Mouse (Mus musculus): ENCODE data around the gene Blnk. TPM values are rescaled to one million over a fixed set of nuclear protein-coding genes. Genes with fewer than 3 reads are reported as not detected.

Gene Blnk
- total and polyA plus RNA-seq, 2 experiments from 2014 or later, result 0.26 TPM; not detected in 1

GRCm38 (mm10) chr19:40935376-40935775, 59.0 kb downstream of the Blnk start:
- WGBS, result 49% methylated on average over 8 of the region's 8 CpGs
- Histone ChIP-seq H3K36me3 (replicated peaks; ENCODE audit: control insufficient read depth, insufficient read depth, low read length) (no peaks in the 10 kb centered on the region), H3K9me3 (replicated peaks; ENCODE audit: control insufficient read depth, low read length) (no peaks in the 10 kb centered on the region), H3K27ac (ENCODE audit: low read depth) (no peak overlapping the region), H3K4me3 (ENCODE audit: low read depth, low read length) (no peak overlapping the region), H3K4me1 (ENCODE audit: control insufficient read depth, insufficient read depth) (no peaks in the 10 kb centered on the region), H3K4me2 (ENCODE audit: low read depth, low read length) (no peak overlapping the region), H3K27me3 (ENCODE audit: control insufficient read depth, insufficient read depth, low read length) (no peaks in the 10 kb centered on the region), H3K9ac (replicated peaks; ENCODE audit: low read depth, low read length) (no peak overlapping the region)
- DNase-seq (ENCODE audit: low spot score) (no peak), ATAC-seq (ENCODE audit: insufficient read depth, low read depth) (no peak)
- TF ChIP-seq EP300 (IDR thresholded peaks at IDR 0.05; ENCODE audit: low read depth), result no peak
- TF ChIP-seq CTCF (IDR thresholded peaks at IDR 0.05; ENCODE audit: low read depth), result no peak

- H3K4me2 ChIP-seq (ENCODE audit: low read depth, low read length), result no peak overlapping the region
- no peaks in the 10 kb centered on the region for H3K27me3 ChIP-seq (ENCODE audit: control insufficient read depth, insufficient read depth, low read length)
- no peak overlapping the region for H3K27ac ChIP-seq (ENCODE audit: low read depth)
- no peak for TF ChIP-seq CTCF (IDR thresholded peaks at IDR 0.05; ENCODE audit: low read depth)
- no peak for TF ChIP-seq EP300 (IDR thresholded peaks at IDR 0.05; ENCODE audit: low read depth)
- no peak for ATAC-seq (ENCODE audit: insufficient read depth, low read depth)
- H3K9ac ChIP-seq (replicated peaks; ENCODE audit: low read depth, low read length), result no peak overlapping the region
- H3K4me1 ChIP-seq (ENCODE audit: control insufficient read depth, insufficient read depth), result no peaks in the 10 kb centered on the region
- H3K4me3 ChIP-seq (ENCODE audit: low read depth, low read length), result no peak overlapping the region
- DNase-seq (ENCODE audit: low spot score), result no peak
- no peaks in the 10 kb centered on the region for H3K36me3 ChIP-seq (replicated peaks; ENCODE audit: control insufficient read depth, insufficient read depth, low read length)
- H3K9me3 ChIP-seq (replicated peaks; ENCODE audit: control insufficient read depth, low read length), result no peaks in the 10 kb centered on the region
- WGBS, result 59% methylated on average over 9 of the region's 9 CpGs
These were observed 62.6 kb downstream of the Blnk start for GRCm38 (mm10) chr19:40931581-40932369.

- 8% methylated on average over 6 of the region's 6 CpGs for WGBS
- Histone ChIP-seq H3K9me3 (replicated peaks; ENCODE audit: control insufficient read depth, low read length) (peaks cover 7% of the 10 kb centered on the region), H3K36me3 (replicated peaks; ENCODE audit: control insufficient read depth, insufficient read depth, low read length) (no peaks in the 10 kb centered on the region), H3K27ac (ENCODE audit: low read depth) (no peak overlapping the region), H3K9ac (replicated peaks; ENCODE audit: low read depth, low read length) (peak overlapping the region; percentile 56; the same call in 1 of the 2 replicates), H3K4me3 (ENCODE audit: low read depth, low read length) (peak overlapping the region; percentile 59), H3K4me1 (ENCODE audit: control insufficient read depth, insufficient read depth) (no peaks in the 10 kb centered on the region), H3K4me2 (ENCODE audit: low read depth, low read length) (peak overlapping the region; percentile 66), H3K27me3 (ENCODE audit: control insufficient read depth, insufficient read depth, low read length) (peaks cover 28% of the 10 kb centered on the region)
- ATAC-seq (ENCODE audit: insufficient read depth, low read depth), result no peak
- no peak for DNase-seq (ENCODE audit: low spot score)
- TF ChIP-seq EP300 (IDR thresholded peaks at IDR 0.05; ENCODE audit: low read depth) (no peak), CTCF (IDR thresholded peaks at IDR 0.05; ENCODE audit: low read depth) (no peak)
These were observed 99.0 kb downstream of the Blnk start for GRCm38 (mm10) chr19:40895393-40895703.

- H3K36me3 ChIP-seq (replicated peaks; ENCODE audit: control insufficient read depth, insufficient read depth, low read length), result no peaks in the 10 kb centered on the region
- H3K9me3 ChIP-seq (replicated peaks; ENCODE audit: control insufficient read depth, low read length), result peaks cover 7% of the 10 kb centered on the region
- ATAC-seq (ENCODE audit: insufficient read depth, low read depth) (peak; percentile 94), DNase-seq (ENCODE audit: low spot score) (peak; percentile 85)
- H3K4me1 ChIP-seq (ENCODE audit: control insufficient read depth, insufficient read depth), result no peaks in the 10 kb centered on the region
- H3K27ac ChIP-seq (ENCODE audit: low read depth), result peak within 1 kb of the TSS; percentile 78
- peak within 1 kb of the TSS; percentile 56 for H3K9ac ChIP-seq (replicated peaks; ENCODE audit: low read depth, low read length)
- 1% methylated on average over 89 of the region's 89 CpGs for WGBS
- peak within 1 kb of the TSS; percentile 66 for H3K4me2 ChIP-seq (ENCODE audit: low read depth, low read length)
- H3K27me3 ChIP-seq (ENCODE audit: control insufficient read depth, insufficient read depth, low read length), result peaks cover 32% of the 10 kb centered on the region
- peak within 1 kb of the TSS; percentile 59 for H3K4me3 ChIP-seq (ENCODE audit: low read depth, low read length)
- TF ChIP-seq EP300 (IDR thresholded peaks at IDR 0.05; ENCODE audit: low read depth), result no peak
- no peak for TF ChIP-seq CTCF (IDR thresholded peaks at IDR 0.05; ENCODE audit: low read depth)
These were observed 99.6 kb downstream of the Blnk start, which contains the start of gene Zfp518a for GRCm38 (mm10) chr19:40894519-40895392. Zfp518a (plus strand) TSS chr19:40894705.

GRCm38 (mm10) chr19:40894071-40894506, 100.2 kb downstream of the Blnk start:
- ATAC-seq (ENCODE audit: insufficient read depth, low read depth), result no peak; the same call in none of the 2 replicates

More at GRCm38 (mm10) chr19:40894071-40894506, 100.2 kb downstream of the Blnk start:
- H3K4me1 ChIP-seq (ENCODE audit: control insufficient read depth, insufficient read depth), result no peaks in the 10 kb centered on the region
- no peak for DNase-seq (ENCODE audit: low spot score)
- peak overlapping the region; percentile 59 for H3K4me3 ChIP-seq (ENCODE audit: low read depth, low read length)
- no peaks in the 10 kb centered on the region for H3K36me3 ChIP-seq (replicated peaks; ENCODE audit: control insufficient read depth, insufficient read depth, low read length)
- TF ChIP-seq EP300 (IDR thresholded peaks at IDR 0.05; ENCODE audit: low read depth) (no peak), CTCF (IDR thresholded peaks at IDR 0.05; ENCODE audit: low read depth) (no peak)
- H3K9ac ChIP-seq (replicated peaks; ENCODE audit: low read depth, low read length), result peak overlapping the region; percentile 56; the same call in 1 of the 2 replicates
- peaks cover 36% of the 10 kb centered on the region for H3K27me3 ChIP-seq (ENCODE audit: control insufficient read depth, insufficient read depth, low read length)
- H3K9me3 ChIP-seq (replicated peaks; ENCODE audit: control insufficient read depth, low read length), result peaks cover 7% of the 10 kb centered on the region
- WGBS, result 50% methylated on average over 21 of the region's 21 CpGs
- peak overlapping the region; percentile 66 for H3K4me2 ChIP-seq (ENCODE audit: low read depth, low read length)
- peak overlapping the region; percentile 78 for H3K27ac ChIP-seq (ENCODE audit: low read depth)
